Mouse (Mus musculus) C2C12 (cell line): ENCODE measurements around the gene Prss38.

Source experiments
- CEBPB ChIP-seq: IDR thresholded peaks from one replicate; pipeline ENCODE4 v1.6.1; 2011; ENCODE audit warnings: low read depth, mild to moderate bottlenecking, control low read depth, moderate library complexity
- CTCF ChIP-seq: IDR thresholded peaks from one replicate; pipeline ENCODE4 v1.5.1; 2011; ENCODE audit not compliant: control insufficient read depth, insufficient read depth, insufficient read length
- FOSL1 ChIP-seq: IDR thresholded peaks from one replicate; pipeline ENCODE4 v1.8.0; 2011; ENCODE audit warnings: mild to moderate bottlenecking, low read length; ENCODE audit not compliant: poor library complexity, insufficient read depth, severe bottlenecking
- MAX ChIP-seq: IDR thresholded peaks from one replicate; pipeline ENCODE4 v1.6.1; 2011; ENCODE audit warnings: mild to moderate bottlenecking, control low read depth
- MYOG ChIP-seq: IDR thresholded peaks from one replicate; pipeline ENCODE4 v1.6.1; 2011; ENCODE audit not compliant: control insufficient read depth, insufficient read length; ENCODE audit errors: extremely low read depth
- USF1 ChIP-seq: IDR thresholded peaks from one replicate; pipeline ENCODE4 v1.6.1; 2011; ENCODE audit warnings: low read depth, mild to moderate bottlenecking, control low read depth, moderate library complexity

GRCm38 (mm10) chr11:59397536-59398371, 22.3 kb upstream of the Prss38 start:
- TF ChIP-seq CTCF (no peak), CEBPB (no peak), MAX (no peak), USF1 (no peak), FOSL1 (no peak), MYOG (no peak)
